Mouse (Mus musculus) forelimb bud, embryonic 11.5 days (tissue): Measurements from ENCODE around the gene Gpr137c.

ENCODE experiments used
- DNase-seq: peaks from one replicate; pipeline ENCODE4 v3.0.0-alpha.2; 2012; ENCODE audit warnings: low read depth, low spot score

The Gpr137c gene

GRCm38 (mm10) chr14:45291608-45292007 is 72.1 kb downstream of the Gpr137c start:
- no peak for DNase-seq

DNA sequence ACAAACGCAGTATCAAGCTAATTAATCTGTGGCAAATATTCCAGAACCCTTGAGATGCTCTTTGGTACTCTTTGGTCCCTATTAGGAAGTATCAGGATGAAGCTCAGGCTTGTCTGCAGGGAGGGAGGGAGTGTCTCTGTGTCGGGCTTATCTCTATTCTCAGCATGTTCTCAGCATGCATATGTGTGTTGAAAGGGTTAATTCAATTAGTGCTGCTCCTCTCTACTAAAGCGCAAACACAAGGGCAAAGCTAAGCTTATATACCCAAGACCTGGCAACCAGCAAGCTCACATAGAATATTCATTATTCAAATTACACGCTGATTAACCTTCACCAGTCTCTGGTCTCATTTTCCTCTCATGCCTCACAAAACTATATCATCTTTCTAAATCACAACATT is 84.4 kb downstream of the Gpr137c start:
- no peak for DNase-seq

DNA sequence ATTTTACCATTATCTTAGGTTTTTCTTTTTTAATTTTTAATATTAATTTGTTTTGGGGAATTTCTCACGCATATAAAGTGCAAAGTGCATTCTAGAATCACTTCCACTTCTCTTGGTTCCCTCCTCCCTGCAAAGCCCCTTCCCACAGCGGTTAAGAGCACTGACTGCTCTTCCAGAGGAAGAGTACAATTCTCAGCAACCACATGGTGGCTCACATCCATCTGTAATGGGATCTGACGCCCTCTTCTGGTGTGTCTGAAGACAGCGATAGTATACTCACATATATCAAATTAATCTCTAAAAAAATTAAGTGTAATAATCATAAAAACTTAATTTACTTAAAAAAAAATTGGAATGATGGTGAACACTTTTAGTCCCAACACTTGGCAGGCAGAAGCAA is 84.9 kb downstream of the Gpr137c start:
- no peak for DNase-seq

DNA sequence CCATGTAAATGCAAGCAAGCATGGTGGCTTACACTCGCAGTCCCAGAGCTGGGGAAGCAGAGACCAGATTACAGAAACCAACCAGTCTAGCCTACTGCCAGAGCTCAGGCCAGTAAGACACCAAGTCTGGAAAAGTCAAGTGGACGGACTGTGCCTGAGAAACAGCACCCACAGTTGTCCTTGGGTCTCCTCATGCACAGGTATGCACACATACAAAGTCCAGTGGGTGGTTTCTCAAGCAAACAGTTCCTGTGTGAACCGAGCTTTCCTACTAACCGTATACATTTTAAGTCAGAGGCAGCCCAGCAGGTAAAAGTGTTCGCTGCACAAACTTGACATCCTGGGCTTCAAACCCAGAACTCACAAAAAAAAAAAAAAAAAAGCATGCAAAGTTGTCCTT is 86.3 kb downstream of the Gpr137c start:
- no peak for DNase-seq

DNA sequence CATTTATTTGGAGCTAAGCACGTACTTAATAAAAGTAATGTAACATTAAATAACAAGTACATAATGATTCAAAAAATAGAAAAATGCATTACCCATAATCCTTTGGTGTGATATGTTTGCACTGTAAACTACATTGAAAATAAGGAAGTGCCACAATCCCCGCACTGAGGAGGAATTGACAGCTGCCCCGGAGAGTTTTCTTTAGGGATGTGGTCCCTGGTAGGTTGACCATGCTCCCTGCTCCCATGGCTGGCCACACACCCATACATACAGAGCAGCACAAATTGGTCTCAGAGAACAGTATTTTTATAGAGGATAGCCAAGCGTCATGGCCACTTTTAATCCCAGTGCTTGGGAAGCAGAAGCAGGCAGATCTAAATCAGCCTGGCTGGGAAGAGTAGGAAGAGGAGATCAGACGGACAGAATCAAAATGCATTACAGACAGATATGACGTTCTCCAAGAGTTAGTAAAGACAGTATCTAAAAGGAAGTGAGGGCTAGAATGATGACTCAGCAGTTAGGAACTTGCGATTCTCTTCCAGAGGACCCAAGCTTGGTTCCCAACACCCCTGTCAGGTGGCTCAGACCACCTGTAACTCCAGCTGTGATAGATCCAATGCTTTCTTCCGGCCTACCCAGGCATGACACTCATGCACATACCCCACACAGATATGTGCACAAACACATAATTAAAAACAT is 88.3 kb downstream of the Gpr137c start:
- no peak for DNase-seq

DNA sequence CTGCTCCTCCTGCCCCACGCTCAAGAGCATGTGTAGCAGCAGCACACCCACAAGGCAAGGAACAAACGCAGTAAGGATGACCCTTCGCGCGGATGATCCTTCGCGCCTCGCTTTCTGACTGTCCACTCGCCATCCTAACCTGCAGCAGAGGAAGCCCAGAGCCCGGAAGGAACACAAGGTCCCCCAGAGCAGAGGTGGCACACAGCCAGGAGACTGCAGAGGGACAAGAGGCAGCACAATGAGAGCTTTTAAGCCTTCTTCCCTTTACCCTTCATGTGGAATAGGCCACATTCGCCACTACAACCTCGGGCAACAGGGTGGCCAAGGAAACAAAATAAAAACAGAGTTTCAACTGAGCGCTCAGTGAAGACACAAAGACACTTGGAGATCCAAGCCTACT is 90.1 kb downstream of the Gpr137c start:
- DNase-seq: no peak

GRCm38 (mm10) chr14:45310101-45310500 is 90.6 kb downstream of the Gpr137c start:
- no peak for DNase-seq

DNA sequence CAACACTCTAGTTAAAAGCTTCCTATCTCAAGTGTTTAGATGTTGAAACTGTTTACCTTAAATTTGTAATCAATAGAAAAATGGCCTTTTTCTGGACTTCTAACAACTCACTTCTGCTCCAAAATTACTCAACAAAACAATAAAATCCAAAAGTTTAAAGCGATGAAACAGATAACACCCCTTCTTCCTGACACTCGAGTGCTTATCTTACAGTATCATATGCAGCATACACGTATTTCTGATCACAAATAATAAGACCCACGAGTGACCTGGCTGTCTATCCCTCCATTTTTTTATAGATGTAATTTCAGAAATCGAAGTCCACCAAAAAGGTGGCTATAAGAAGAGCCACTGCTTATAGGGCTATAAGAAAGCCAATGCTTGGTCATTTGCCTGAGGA is 97.4 kb downstream of the Gpr137c start:
- DNase-seq: no peak

- peak; percentile 16 for DNase-seq
These were observed 98.4 kb downstream of the Gpr137c start for GRCm38 (mm10) chr14:45317921-45318411.

DNA sequence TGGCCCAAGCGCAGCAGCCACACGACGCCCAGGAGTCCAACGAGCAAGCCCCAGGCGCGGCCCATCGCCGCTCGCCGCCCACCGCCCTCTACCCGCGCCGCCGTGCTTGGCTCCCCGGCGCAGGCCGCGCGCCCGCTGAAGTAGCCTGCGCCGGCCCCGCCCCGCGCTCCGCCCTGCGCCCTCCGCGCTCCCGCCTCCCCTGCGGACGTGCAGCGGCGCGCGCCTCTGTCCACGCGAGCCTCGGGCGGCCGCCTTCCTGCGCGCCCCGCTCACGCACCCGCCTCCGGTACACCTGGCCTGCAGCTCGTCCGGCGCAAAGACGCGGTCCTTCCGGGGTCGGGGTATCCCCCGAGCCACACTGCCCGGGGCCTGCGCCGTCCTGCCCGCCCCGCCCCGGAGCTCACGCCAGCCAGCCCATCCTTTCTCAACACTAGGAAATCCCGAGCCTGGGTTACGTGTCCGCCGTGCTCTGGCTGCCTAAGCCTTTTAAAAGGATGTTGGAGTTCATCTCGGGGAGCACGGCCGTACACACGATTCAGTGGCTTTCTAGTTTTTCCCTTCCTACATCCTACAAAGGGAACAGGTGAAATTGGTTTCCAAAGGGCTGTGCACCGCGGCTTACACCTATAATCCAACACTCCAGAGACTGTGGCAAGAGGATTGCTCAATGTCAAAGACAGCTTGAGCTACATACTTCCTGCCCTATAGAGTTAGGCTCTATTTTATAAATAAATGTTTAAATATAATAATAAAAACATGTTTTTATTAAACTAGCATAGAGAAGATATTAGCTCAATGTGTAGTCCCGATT is 99.1 kb downstream of the Gpr137c start, which contains the start of gene Ero1l:
Ero1l (minus strand) TSS at position 346 of the 811 bp plus-strand sequence.
- peak; percentile 66 for DNase-seq

DNA sequence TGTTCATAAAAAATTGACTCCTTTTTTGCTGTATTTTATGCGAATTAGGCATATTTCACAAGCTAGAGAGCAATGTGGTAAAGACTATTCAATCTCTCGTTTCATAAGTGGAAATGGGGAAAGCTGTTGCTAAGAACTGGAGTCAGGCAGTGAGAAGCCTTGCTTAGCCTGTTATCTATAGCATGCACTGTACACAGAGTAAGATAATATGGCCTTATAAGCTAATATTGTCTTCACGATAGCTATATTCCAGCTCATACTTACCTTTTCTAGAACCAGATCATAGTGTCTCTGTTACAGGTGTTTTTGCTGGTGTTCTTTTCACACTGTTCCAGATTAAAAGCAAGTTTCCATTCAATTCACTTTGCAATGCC is 99.7 kb downstream of the Gpr137c start:
- no peak for DNase-seq

DNA sequence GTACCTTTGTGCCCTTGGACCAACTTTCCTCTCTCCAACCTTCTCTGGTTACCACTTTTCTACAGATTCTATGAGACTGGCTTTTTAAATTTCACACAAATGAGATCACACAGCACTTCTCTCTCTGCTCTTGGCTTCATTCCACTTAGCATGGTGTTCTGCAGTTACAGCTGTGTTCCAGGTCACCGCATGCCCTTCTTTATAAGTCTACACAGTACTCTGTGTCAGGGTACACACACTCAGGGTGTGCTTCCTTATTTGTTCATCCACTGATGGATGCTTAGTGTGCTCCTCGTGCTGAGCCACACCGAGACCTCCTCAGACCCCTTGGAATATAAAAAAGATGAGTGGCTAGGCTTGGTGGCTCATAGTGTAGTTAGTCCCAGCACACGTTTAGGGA is 100.6 kb downstream of the Gpr137c start:
- no peak for DNase-seq

- no peak for DNase-seq
These were observed 101.5 kb downstream of the Gpr137c start for GRCm38 (mm10) chr14:45321067-45321466.

GRCm38 (mm10) chr14:45321622-45322021 is 102.1 kb downstream of the Gpr137c start:
- no peak for DNase-seq

GRCm38 (mm10) chr14:45322450-45322849 is 102.9 kb downstream of the Gpr137c start:
- DNase-seq: no peak

- DNase-seq: no peak
These were observed 103.8 kb downstream of the Gpr137c start for GRCm38 (mm10) chr14:45323320-45323719.

GRCm38 (mm10) chr14:45325471-45325870 is 106.0 kb downstream of the Gpr137c start:
- no peak for DNase-seq

GRCm38 (mm10) chr14:45328072-45328713 is 108.7 kb downstream of the Gpr137c start:
- DNase-seq: no peak

DNA sequence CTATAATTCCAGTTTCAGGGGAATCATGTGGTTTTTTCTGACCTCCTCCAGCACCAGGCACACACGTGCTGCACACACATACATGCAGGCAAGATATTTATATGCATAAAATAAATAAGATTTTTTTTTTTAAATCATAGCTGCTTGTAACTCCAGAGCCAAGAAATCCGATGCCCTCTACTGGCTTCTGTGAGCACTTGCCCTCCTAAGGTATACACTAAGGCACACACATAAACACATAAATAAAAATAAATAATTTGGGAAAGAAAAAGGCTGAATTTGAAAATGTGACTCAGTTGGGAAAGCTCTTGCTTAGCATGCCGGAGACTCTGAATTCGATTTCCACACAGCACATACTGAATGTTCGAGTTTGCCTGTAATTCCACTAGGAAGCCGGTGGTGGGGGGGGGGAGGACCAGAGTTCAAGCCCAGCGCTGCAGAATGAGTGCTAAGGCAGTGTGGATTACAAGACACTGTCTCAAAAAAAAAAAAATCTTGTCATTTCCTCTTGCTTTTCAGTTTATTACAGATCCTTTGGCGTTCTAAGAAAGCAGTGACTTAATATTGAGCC is 109.6 kb downstream of the Gpr137c start:
- DNase-seq: peak; percentile 11

DNA sequence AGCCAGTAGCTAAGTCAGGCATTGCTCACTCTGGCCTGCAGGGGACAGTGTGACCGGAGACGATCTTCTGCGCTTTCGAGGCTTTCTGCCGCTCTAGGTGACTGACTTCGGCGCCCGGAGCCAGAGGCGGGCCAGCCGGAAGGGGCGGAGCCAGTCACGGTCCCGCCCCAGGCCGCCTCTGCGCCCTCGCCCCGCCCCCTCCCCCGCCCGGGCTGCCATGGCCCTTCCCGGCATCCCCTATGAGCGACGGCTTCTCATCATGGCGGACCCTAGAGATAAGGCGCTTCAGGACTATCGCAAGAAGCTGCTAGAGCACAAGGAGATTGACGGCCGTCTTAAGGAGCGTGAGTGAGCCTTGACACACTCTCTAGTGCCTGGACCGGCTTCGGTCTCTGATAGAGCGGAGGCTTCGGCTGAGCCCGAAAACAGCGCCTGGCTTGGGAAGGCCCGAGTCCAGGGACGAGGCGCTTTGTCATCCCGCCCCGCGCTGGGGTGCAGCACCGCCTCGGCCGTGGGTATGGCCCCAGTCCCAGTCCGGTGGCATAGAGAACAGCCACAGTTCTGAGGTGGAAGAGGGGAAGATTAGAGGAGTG is 110.2 kb downstream of the Gpr137c start, which contains the start of gene Psmc6:
Psmc6 (plus strand) TSS at position 200 of the 593 bp plus-strand sequence.
- peak; percentile 94 for DNase-seq
